Mouse (Mus musculus): ENCODE measurements around the gene Iqcn. TPM values are rescaled to one million over a fixed set of nuclear protein-coding genes. Genes with fewer than 3 reads are reported as not detected.

Iqcn gene
- polyA plus RNA-seq, 1 experiment, result 0.01 TPM

DNA sequence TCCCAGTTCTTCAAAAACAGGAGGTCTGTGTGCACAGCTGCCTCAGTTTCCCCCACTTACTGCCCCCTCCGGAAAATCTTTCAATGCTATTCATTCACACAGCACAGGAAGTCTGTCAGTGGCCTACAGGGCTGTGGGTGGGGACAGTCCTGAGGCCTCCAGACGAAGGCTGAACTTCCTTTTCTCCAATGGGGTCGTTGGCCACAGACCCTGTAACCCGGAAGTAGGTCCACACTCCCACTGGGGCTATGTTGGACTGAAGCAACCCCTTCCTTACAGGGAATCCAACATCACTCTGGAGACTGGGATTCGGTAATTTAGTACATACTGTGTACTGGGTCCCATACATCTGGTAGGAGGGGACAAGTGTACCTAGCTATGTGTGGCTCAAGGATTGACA, 9.6 kb upstream of the Iqcn start:
- Histone ChIP-seq H3K4me3 (ENCODE audit: insufficient read depth, poor library complexity, severe bottlenecking) (no peak overlapping the region), H3K27me3 (ENCODE audit: control insufficient read depth, insufficient read depth, insufficient read length) (no peaks in the 10 kb centered on the region), H3K36me3 (ENCODE audit: control insufficient read depth, insufficient read depth) (no peaks in the 10 kb centered on the region), H3K79me3 (ENCODE audit: low read depth) (no peaks in the 10 kb centered on the region), H3K79me2 (ENCODE audit: control insufficient read depth, insufficient read depth) (no peaks in the 10 kb centered on the region), H3ac (ENCODE audit: control insufficient read depth, insufficient read length, low read depth) (no peak overlapping the region)
- TF ChIP-seq MYOG (IDR thresholded peaks at IDR 0.05; ENCODE audit: control insufficient read depth, extremely low read depth, insufficient read length) (no peak), CEBPB (IDR thresholded peaks at IDR 0.05; ENCODE audit: low read depth) (no peak), MYOD1 (IDR thresholded peaks at IDR 0.05; ENCODE audit: control insufficient read depth, insufficient read length, low read depth) (no peak), USF1 (IDR thresholded peaks at IDR 0.05; ENCODE audit: low read depth) (no peak), MAX (IDR thresholded peaks at IDR 0.05) (no peak), FOSL1 (IDR thresholded peaks at IDR 0.05; ENCODE audit: insufficient read depth, low read length, poor library complexity, severe bottlenecking) (no peak), CTCF (IDR thresholded peaks at IDR 0.05; ENCODE audit: control insufficient read depth, insufficient read depth, insufficient read length) (no peak)

DNA sequence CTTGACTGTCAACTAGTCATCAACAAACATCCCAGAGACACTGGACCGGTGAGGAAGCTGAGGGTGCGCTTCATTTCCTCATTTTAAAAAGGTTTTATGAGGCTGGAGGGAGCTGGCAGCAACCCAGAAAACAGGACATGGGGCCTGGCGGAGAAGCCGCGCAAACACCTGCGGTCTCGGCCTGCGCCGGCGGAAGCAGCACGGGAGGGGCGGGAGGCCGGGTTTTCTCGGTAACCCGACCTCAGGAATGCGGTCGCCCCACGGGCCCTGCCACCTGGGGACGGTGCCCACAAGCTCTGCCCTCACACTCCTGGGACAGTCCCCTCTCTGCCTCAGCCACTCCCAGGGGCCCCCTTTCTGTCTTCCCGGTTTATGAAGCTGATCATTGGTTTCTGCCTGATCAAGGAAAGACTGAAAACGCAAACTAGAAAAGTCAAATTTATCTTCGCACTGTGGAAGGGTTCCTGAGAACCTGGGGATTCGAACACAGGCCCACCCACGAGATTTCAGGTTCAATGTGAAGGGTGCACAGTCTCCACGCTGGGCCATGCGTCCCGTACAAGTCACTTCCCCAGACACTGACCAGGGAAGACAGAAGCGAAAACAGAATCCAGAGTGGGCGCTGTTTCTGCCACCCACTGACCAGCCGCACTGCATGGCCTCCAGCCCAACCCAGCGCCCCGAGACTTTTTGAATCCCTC, 7.8 kb upstream of the Iqcn start:
- Histone ChIP-seq H3K4me3 (ENCODE audit: insufficient read depth, poor library complexity, severe bottlenecking) (no peak overlapping the region), H3K79me2 (ENCODE audit: control insufficient read depth, insufficient read depth) (peaks cover 17% of the 10 kb centered on the region), H3K79me3 (ENCODE audit: low read depth) (peaks cover 8% of the 10 kb centered on the region), H3K36me3 (ENCODE audit: control insufficient read depth, insufficient read depth) (no peaks in the 10 kb centered on the region), H3ac (ENCODE audit: control insufficient read depth, insufficient read length, low read depth) (no peak overlapping the region), H3K27me3 (ENCODE audit: control insufficient read depth, insufficient read depth, insufficient read length) (no peaks in the 10 kb centered on the region)
- TF ChIP-seq MYOG (IDR thresholded peaks at IDR 0.05; ENCODE audit: control insufficient read depth, extremely low read depth, insufficient read length), result no peak
- no peak for TF ChIP-seq USF1 (IDR thresholded peaks at IDR 0.05; ENCODE audit: low read depth)

DNA sequence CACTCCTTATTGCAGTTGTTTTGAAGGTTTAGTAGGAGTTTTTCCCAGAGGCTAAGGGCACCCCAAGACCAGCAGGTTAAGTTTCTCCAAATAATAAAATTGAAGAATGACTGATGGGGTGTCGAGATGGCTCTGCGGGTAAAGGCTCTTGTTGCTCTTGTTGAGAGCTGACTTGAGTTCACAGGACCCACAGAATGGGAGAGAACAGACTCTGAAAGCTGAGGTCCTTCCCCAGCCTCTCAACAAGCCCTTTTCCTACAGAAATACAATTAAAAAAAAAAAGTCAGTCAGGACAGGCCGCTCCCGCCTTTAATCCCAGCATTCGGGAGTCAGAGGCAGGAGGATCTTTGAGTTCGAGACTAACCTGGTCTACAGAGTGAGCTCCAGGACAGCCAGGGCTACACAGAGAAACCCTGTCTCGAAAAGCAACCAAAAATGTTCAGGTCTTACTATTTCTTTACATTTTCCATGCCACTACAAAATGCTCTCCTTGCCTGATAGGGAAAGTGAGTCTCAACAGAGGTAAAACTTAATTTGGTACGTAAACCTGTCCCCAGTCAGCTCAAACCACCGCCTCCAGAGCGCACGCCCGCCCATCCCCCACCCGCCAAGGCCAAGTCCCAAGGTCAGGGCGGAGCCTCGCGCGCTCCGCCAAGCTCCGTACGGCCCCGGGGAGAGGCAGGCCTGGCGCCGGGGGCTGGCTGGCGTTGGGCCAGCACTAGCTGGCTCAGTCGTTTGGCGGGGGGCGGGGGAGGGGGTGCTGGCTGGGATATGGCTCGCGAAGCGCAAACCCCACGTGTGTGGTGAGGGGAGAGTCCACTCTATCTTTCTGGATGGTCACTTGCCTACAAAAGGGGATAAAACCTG, 7.0 kb upstream of the Iqcn start:
- H3K79me2 ChIP-seq (ENCODE audit: control insufficient read depth, insufficient read depth), result peaks cover 25% of the 10 kb centered on the region
- no peaks in the 10 kb centered on the region for H3K27me3 ChIP-seq (ENCODE audit: control insufficient read depth, insufficient read depth, insufficient read length)
- H3K4me3 ChIP-seq (ENCODE audit: insufficient read depth, poor library complexity, severe bottlenecking), result no peak overlapping the region
- no peak for TF ChIP-seq MAX (IDR thresholded peaks at IDR 0.05)
- TF ChIP-seq MYOD1 (IDR thresholded peaks at IDR 0.05; ENCODE audit: control insufficient read depth, insufficient read length, low read depth), result no peak
- H3K36me3 ChIP-seq (ENCODE audit: control insufficient read depth, insufficient read depth), result no peaks in the 10 kb centered on the region
- H3K79me3 ChIP-seq (ENCODE audit: low read depth), result peaks cover 10% of the 10 kb centered on the region
- H3ac ChIP-seq (ENCODE audit: control insufficient read depth, insufficient read length, low read depth), result no peak overlapping the region

DNA sequence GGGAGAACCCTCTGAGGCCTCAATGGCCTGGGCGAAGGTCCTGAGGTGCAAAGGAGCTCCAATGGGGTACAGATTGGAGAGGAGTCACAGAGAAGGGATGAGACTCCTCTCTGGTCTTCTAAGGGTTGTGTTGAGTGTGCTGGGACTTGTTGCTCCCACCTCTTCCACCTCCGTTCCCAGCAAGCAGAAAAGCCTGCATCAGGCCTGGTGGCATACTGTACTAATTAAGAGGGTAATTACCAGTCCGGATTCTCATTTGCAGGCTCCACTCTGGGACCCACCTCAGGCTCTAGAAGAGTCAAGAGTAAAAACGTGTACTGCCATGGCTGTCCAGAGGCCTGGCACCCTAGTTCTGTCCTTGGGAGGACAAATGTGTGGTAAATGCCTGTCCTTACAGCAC, 6.3 kb upstream of the Iqcn start:
- H3K4me3 ChIP-seq (ENCODE audit: insufficient read depth, poor library complexity, severe bottlenecking), result no peak overlapping the region
- H3K27me3 ChIP-seq (ENCODE audit: control insufficient read depth, insufficient read depth, insufficient read length), result no peaks in the 10 kb centered on the region
- peaks cover 10% of the 10 kb centered on the region for H3K79me3 ChIP-seq (ENCODE audit: low read depth)
- H3K79me2 ChIP-seq (ENCODE audit: control insufficient read depth, insufficient read depth), result peaks cover 31% of the 10 kb centered on the region
- no peak overlapping the region for H3ac ChIP-seq (ENCODE audit: control insufficient read depth, insufficient read length, low read depth)
- TF ChIP-seq CTCF (IDR thresholded peaks at IDR 0.05; ENCODE audit: control insufficient read depth, insufficient read depth, insufficient read length) (no peak), MYOG (IDR thresholded peaks at IDR 0.05; ENCODE audit: control insufficient read depth, extremely low read depth, insufficient read length) (no peak), CEBPB (IDR thresholded peaks at IDR 0.05; ENCODE audit: low read depth) (no peak), USF1 (IDR thresholded peaks at IDR 0.05; ENCODE audit: low read depth) (no peak), MYOD1 (IDR thresholded peaks at IDR 0.05; ENCODE audit: control insufficient read depth, insufficient read length, low read depth) (no peak), FOSL1 (IDR thresholded peaks at IDR 0.05; ENCODE audit: insufficient read depth, low read length, poor library complexity, severe bottlenecking) (no peak), MAX (IDR thresholded peaks at IDR 0.05) (no peak)
- H3K36me3 ChIP-seq (ENCODE audit: control insufficient read depth, insufficient read depth), result no peaks in the 10 kb centered on the region

DNA sequence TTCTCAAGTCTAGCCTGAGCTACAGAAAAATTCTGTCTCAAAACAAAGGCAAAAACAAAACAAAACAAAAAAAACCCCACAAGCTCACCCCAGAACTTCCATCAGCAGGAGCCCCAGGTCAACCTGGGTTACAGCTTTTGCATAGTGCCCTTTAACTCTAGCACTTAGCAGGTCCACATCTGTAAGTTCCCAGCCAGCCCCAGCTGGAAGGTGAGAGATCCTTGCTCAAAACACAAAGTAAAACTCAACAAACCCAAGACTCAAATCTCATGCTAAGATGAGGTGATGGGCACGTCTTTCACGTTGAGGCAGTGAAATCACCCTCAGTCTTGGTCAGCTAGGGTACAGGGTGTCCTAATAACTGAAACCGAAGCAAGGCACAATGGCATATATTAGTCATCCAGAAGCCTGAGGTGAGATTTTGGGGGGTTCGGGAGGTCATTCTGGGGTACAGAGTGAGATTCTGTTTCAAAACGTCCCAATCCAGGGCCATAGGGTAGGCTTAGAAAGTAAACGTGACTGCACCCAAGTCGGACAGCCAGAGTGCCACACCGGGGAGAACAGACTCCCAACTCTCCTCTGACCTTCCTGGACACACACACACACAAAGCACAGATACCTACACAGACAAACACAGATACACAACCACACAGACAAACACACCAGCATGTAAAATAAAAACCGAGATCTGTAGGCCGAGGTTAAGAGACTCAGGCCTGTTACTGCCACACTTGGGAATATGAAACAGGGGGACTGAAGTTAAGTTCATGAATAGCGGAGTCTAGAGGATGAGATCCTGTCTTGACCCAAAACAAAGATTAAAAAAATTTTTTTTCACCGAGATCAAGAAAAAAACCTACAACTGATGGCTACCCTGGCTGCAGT, 5.6 kb upstream of the Iqcn start:
- Histone ChIP-seq H3K4me3 (ENCODE audit: insufficient read depth, poor library complexity, severe bottlenecking) (no peak overlapping the region), H3ac (ENCODE audit: control insufficient read depth, insufficient read length, low read depth) (peak overlapping the region; percentile 28)
- no peak for TF ChIP-seq CEBPB (IDR thresholded peaks at IDR 0.05; ENCODE audit: low read depth)
- no peak for TF ChIP-seq FOSL1 (IDR thresholded peaks at IDR 0.05; ENCODE audit: insufficient read depth, low read length, poor library complexity, severe bottlenecking)
- TF ChIP-seq MAX (IDR thresholded peaks at IDR 0.05), result no peak
- TF ChIP-seq MYOD1 (IDR thresholded peaks at IDR 0.05; ENCODE audit: control insufficient read depth, insufficient read length, low read depth), result no peak
- TF ChIP-seq USF1 (IDR thresholded peaks at IDR 0.05; ENCODE audit: low read depth), result no peak
- TF ChIP-seq MYOG (IDR thresholded peaks at IDR 0.05; ENCODE audit: control insufficient read depth, extremely low read depth, insufficient read length), result no peak
- no peak for TF ChIP-seq CTCF (IDR thresholded peaks at IDR 0.05; ENCODE audit: control insufficient read depth, insufficient read depth, insufficient read length)

More for the DNA sequence above, 5.6 kb upstream of the Iqcn start:
- H3K36me3 ChIP-seq (ENCODE audit: control insufficient read depth, insufficient read depth), result no peaks in the 10 kb centered on the region
- H3K79me2 ChIP-seq (ENCODE audit: control insufficient read depth, insufficient read depth), result peaks cover 33% of the 10 kb centered on the region
- H3K79me3 ChIP-seq (ENCODE audit: low read depth), result peaks cover 10% of the 10 kb centered on the region
- no peaks in the 10 kb centered on the region for H3K27me3 ChIP-seq (ENCODE audit: control insufficient read depth, insufficient read depth, insufficient read length)
